Mouse (Mus musculus) heart, adult 18-20 months (tissue): ENCODE measurements around the gene Scgb2b7. TPM values are rescaled to one million over a fixed set of nuclear protein-coding genes. Genes with fewer than 3 reads are reported as not detected.
"Not testable (repeated sequence)": the region's sequence is repeated elsewhere in the genome, so short reads cannot be mapped to it uniquely, and the experiment has no call there.

ENCODE experiments used
- DNase-seq, 2 experiments: peaks; one replicate each; pipeline ENCODE4 v3.0.0; 2021 to 2022; ENCODE audit warnings: mixed read lengths in 1 of 2
- long read RNA-seq, 2 experiments: library from polyadenylated mRNA; stranded (forward); transcript quantifications; one replicate each; pipeline ENCODE4 v2.0.0; 2021
- total RNA-seq, 2 experiments: library from RNA; stranded (reverse); gene quantifications; 2 replicates each; pipeline ENCODE4 v1.2.3; 2021

The Scgb2b7 gene
- total RNA-seq: not detected
- long read RNA-seq, experiment 1: 0 reads
- long read RNA-seq, experiment 2: 0 reads

DNA sequence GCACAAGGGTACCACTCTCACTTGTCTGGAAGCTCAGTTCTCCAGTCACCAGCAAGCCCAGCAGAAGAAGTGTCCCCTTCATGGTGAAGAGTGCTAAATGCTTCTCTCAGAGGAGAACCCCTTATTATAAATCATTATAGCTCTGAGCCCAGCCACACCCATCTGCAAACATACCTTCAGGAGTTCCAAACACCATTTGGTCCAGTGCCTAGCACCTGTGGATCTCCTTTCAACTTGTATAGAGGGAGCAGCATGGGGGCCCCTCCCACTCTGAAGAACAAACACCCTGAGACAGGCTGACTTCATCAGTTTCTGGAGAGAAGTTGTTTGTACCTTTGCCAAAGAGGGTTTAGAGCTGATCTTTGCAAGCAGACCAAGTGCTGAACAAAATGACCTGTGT is at the start of gene Scgb2b7:
TSS of gene Scgb2b7 (minus strand) at position 101 of the 400 bp plus-strand sequence.
- DNase-seq: not testable (repeated sequence)

DNA sequence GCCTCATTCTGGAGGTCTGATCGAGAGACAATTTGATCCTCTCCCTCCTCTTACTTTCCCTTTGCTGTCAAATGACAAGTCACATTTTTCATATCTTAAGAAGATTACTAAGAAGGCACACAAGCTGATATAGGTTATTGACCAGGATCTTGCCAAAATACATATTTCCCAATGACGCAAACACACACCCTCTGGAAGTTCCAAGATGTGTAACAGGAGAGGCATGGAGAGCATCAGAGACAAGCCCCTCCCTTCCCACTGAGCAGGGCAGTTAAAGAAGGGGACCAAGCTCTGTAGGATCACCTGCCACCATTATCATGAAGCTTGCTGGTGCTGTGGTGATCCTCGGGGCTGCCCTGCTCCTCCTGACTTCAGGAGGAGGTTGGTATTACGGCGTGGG is 6.8 kb upstream of the Scgb2b7 start, which contains the start of gene Scgb1b7:
TSS of gene Scgb1b7 (plus strand) at position 301 of the 400 bp plus-strand sequence.
- not testable (repeated sequence) for DNase-seq

Other genes starting within 250 kb of the Scgb2b7 start
- not detected for gene Scgb1b7, start 6.9 kb upstream of the Scgb2b7 start, total RNA-seq